9 mouse cellular contexts compared by ENCODE assay signal in genomic region chr15:26015979-26016665, GRCm38 (mm10). TPM values are rescaled to one million over a fixed set of nuclear protein-coding genes. Genes with fewer than 3 reads are reported as not detected.
DNase-seq lines count a peak whose midpoint lies in the region; ATAC-seq and TF ChIP-seq lines count a peak whose summit lies in the region.
"Had no signal": no experiment of that assay in that cellular context is flagged by ENCODE, and none has a peak within 500 bp of the region (broad histone marks: within the 10 kb centered on the region; RNA-seq: fewer than 3 reads in every experiment).

No protein-coding gene starts in this region.

- TF ChIP-seq POLR2A in CH12.LX (IDR thresholded peaks at IDR 0.05; ENCODE audit: low read depth, low read length), result peak; percentile 32; the same call in 1 of the 2 replicates
- no peak for TF ChIP-seq POLR2A in brain, embryonic 14.5 days (IDR thresholded peaks at IDR 0.05; ENCODE audit: borderline replicate concordance, extremely low read depth, insufficient read depth, insufficient read length, poor library complexity, severe bottlenecking)

- TF ChIP-seq RAD21 in CH12.LX (IDR thresholded peaks at IDR 0.05; ENCODE audit: low read depth, low read length), result no peak; the same call in none of the 2 replicates

- TF ChIP-seq EP300 in CH12.LX (IDR thresholded peaks at IDR 0.05; ENCODE audit: low read length), result peak; percentile 97

- peak overlapping the region; percentile 65 for H3K4me2 ChIP-seq in CH12.LX (ENCODE audit: insufficient read depth, low read depth, poor library complexity, severe bottlenecking)
- no peak overlapping the region for H3K4me2 ChIP-seq in midbrain, embryonic 12.5 days (replicated peaks)
- H3K4me2 ChIP-seq: heart, embryonic 15.5 days had no signal

- intact Hi-C loops in left cerebral cortex, adult 2 months (cut with DNase I), result no loop called here

- WGBS in midbrain, embryonic 12.5 days, result 58% methylated on average over 14 of the region's 14 CpGs

- H3K36me3 ChIP-seq in CH12.LX (replicated peaks in 1 of 2; ENCODE audit: control insufficient read depth in 1 of 2, insufficient read depth in 1 of 2, low read length in 1 of 2), result no peaks in the 10 kb centered on the region
- no peaks in the 10 kb centered on the region for H3K36me3 ChIP-seq in midbrain, embryonic 12.5 days
- H3K36me3 ChIP-seq: heart, embryonic 15.5 days had no signal

- H3K4me1 ChIP-seq in CH12.LX (ENCODE audit: control insufficient read depth in 1 of 2, insufficient read depth in 2 of 2), result peaks cover 5 to 25% of the 10 kb centered on the region in 2 experiments; a peak in 3 of 4 replicates
- H3K4me1 ChIP-seq in midbrain, embryonic 12.5 days, result no peaks in the 10 kb centered on the region

- H3K27ac ChIP-seq in CH12.LX (ENCODE audit: insufficient read depth, low read depth), result no peak overlapping the region
- H3K27ac ChIP-seq in midbrain, embryonic 12.5 days (replicated peaks), result no peak overlapping the region
- H3K27ac ChIP-seq in left cerebral cortex, adult 2 months, result no peak overlapping the region
- H3K27ac ChIP-seq: heart, embryonic 15.5 days had no signal

- DNase-seq in CH12.LX (ENCODE audit: extremely low read depth), result peak; percentile 97
- peak; percentile 43 for DNase-seq in brain, embryonic 14.5 days (ENCODE audit: low read depth)
- DNase-seq in kidney, adult 18-20 months, result peak; percentile 12
- DNase-seq in right cerebral cortex, adult 2 months (ENCODE audit: low spot score in 2 of 2), result no peak
- DNase-seq in frontal cortex, postnatal 25 days (ENCODE audit: low spot score in 2 of 2), result no peak
- DNase-seq in left cerebral cortex, adult 2 months (ENCODE audit: extremely low spot score in 1 of 2, low spot score in 2 of 2), result no peak

- ATAC-seq in midbrain, embryonic 12.5 days (ENCODE audit: low FRiP score, low read depth), result peak; percentile 82
- ATAC-seq in activated CD4-positive, CD25-positive, alpha-beta regulatory T cell, adult 4 months, result no peak

- H3K79me2 ChIP-seq in CH12.LX (replicated peaks; ENCODE audit: control insufficient read depth, extremely low read depth, insufficient read depth, poor library complexity, severe bottlenecking), result no peaks in the 10 kb centered on the region

- H3K27me3 ChIP-seq in CH12.LX (replicated peaks), result no peaks in the 10 kb centered on the region
- H3K27me3 ChIP-seq in midbrain, embryonic 12.5 days, result no peaks in the 10 kb centered on the region
- H3K27me3 ChIP-seq: heart, embryonic 15.5 days had no signal

- no peak for TF ChIP-seq CTCF in CH12.LX (conservative IDR thresholded peaks at IDR 0.05 in 1 of 2, IDR thresholded peaks at IDR 0.05 in 1 of 2; ENCODE audit: low read depth in 2 of 2, low read length in 2 of 2)
- TF ChIP-seq CTCF in brain, embryonic 14.5 days (IDR thresholded peaks at IDR 0.05; ENCODE audit: borderline replicate concordance, extremely low read depth, insufficient read depth, insufficient read length), result no peak
- no peak for TF ChIP-seq CTCF in left cerebral cortex, adult 2 months (IDR thresholded peaks at IDR 0.05)

- dilution Hi-C loops in CH12.LX (cut with MboI; ENCODE audit: extremely low pct_ligation_motif_present, extremely low pct_unique_long_range_greater_than_20kb, low sequenced_read_pairs), result no loop called here

- in situ Hi-C loops in CH12.LX (cut with MboI; ENCODE audit: low pct_ligation_motif_present, low pct_unique_long_range_greater_than_20kb, low sequenced_read_pairs), result loop anchor here (10.0 kb wide), 1 partner anchor 309 kb away; no protein-coding TSS in a partner anchor

- peak overlapping the region; percentile 31; the same call in 1 of the 2 replicates for H3K9ac ChIP-seq in CH12.LX (ENCODE audit: insufficient read depth, low read depth)
- H3K9ac ChIP-seq in midbrain, embryonic 12.5 days (replicated peaks), result no peak overlapping the region
- H3K9ac ChIP-seq: heart, embryonic 15.5 days had no signal

- H3K4me3 ChIP-seq in CH12.LX (replicated peaks in 1 of 3; ENCODE audit: low read depth in 2 of 3, low read length in 2 of 3, poor library complexity in 1 of 3), result no peak overlapping the region
- H3K4me3 ChIP-seq in midbrain, embryonic 12.5 days, result no peak overlapping the region
- H3K4me3 ChIP-seq in left cerebral cortex, adult 2 months, result no peak overlapping the region
- H3K4me3 ChIP-seq: heart, embryonic 15.5 days had no signal

- H3K9me3 ChIP-seq in CH12.LX (replicated peaks; ENCODE audit: low read length), result no peaks in the 10 kb centered on the region
- no peaks in the 10 kb centered on the region for H3K9me3 ChIP-seq in midbrain, embryonic 12.5 days
- H3K9me3 ChIP-seq: heart, embryonic 15.5 days had no signal

TF ChIP-seq in CH12.LX, 34 proteins besides CTCF, POLR2A, EP300 and RAD21:
- TF ChIP-seq RCOR1 (conservative IDR thresholded peaks at IDR 0.05; ENCODE audit: low read depth, low read length), result peak; percentile 91
- TF ChIP-seq ZC3H11A (IDR thresholded peaks at IDR 0.05; ENCODE audit: low read depth, low read length), result no peak
- TF ChIP-seq BHLHE40 (IDR thresholded peaks at IDR 0.05; ENCODE audit: low read depth, low read length), result peak; percentile 78
- TF ChIP-seq TBP (conservative IDR thresholded peaks at IDR 0.05; ENCODE audit: low read depth, low read length), result peak; percentile 45; the same call in 1 of the 2 replicates
- TF ChIP-seq MEF2A (IDR thresholded peaks at IDR 0.05; ENCODE audit: borderline replicate concordance, low read depth, low read length), result peak; percentile 80
- TF ChIP-seq SMC3 (IDR thresholded peaks at IDR 0.05; ENCODE audit: low read depth, low read length), result peak; percentile 22; the same call in 1 of the 2 replicates
- peak; percentile 76 for TF ChIP-seq KAT2A (IDR thresholded peaks at IDR 0.05; ENCODE audit: insufficient replicate concordance, low read length)
- no peak for TF ChIP-seq CHD1 (IDR thresholded peaks at IDR 0.05; ENCODE audit: low read depth, low read length)
- TF ChIP-seq IRF4 (IDR thresholded peaks at IDR 0.05; ENCODE audit: low read depth, low read length), result peak; percentile 92
- peak; percentile 71 for TF ChIP-seq CHD2 (IDR thresholded peaks at IDR 0.05; ENCODE audit: low read length)
- peak; percentile 88 for TF ChIP-seq ETS1 (conservative IDR thresholded peaks at IDR 0.05; ENCODE audit: low read depth, low read length)
- TF ChIP-seq MAZ (IDR thresholded peaks at IDR 0.05; ENCODE audit: low read depth, low read length), result no peak
- 0 out of 2 replicates have a peak, but pooled peaks have one; percentile 6 for TF ChIP-seq JUN (IDR thresholded peaks at IDR 0.05; ENCODE audit: insufficient read depth, low read depth, low read length)
- TF ChIP-seq E2F4 (IDR thresholded peaks at IDR 0.05; ENCODE audit: insufficient replicate concordance, low read depth, low read length), result no peak
- peak; percentile 80; the same call in 1 of the 2 replicates for TF ChIP-seq SIN3A (IDR thresholded peaks at IDR 0.05; ENCODE audit: low read length)
- no peak for TF ChIP-seq ZMIZ1 (IDR thresholded peaks at IDR 0.05; ENCODE audit: low read depth, low read length)
- TF ChIP-seq MYC (IDR thresholded peaks at IDR 0.05; ENCODE audit: low read depth, low read length), result peak; percentile 62; the same call in 1 of the 2 replicates
- TF ChIP-seq JUND (conservative IDR thresholded peaks at IDR 0.05; ENCODE audit: low read depth, low read length), result no peak; the same call in 1 of the 2 replicates
- TF ChIP-seq MAFK (IDR thresholded peaks at IDR 0.05; ENCODE audit: insufficient replicate concordance, low read length), result peak; percentile 72
- no peak for TF ChIP-seq GABPA (IDR thresholded peaks at IDR 0.05; ENCODE audit: insufficient replicate concordance, low read depth, low read length)
- TF ChIP-seq ZNF384 (IDR thresholded peaks at IDR 0.05; ENCODE audit: low read depth, low read length), result peak; percentile 79
- peak; percentile 74; the same call in 1 of the 2 replicates for TF ChIP-seq MAX (IDR thresholded peaks at IDR 0.05; ENCODE audit: low read length)
- peak; percentile 82 for TF ChIP-seq ELF1 (IDR thresholded peaks at IDR 0.05; ENCODE audit: low read depth, low read length)
- TF ChIP-seq POLR2AphosphoS2 (IDR thresholded peaks at IDR 0.05; ENCODE audit: low read depth, low read length), result no peak
- no peak for TF ChIP-seq PAX5 (IDR thresholded peaks at IDR 0.05; ENCODE audit: low read length)
- TF ChIP-seq NELFE (IDR thresholded peaks at IDR 0.05; ENCODE audit: low read depth, low read length), result peak; percentile 30; the same call in 1 of the 2 replicates
- no peak for TF ChIP-seq USF2 (conservative IDR thresholded peaks at IDR 0.05; ENCODE audit: low read depth, low read length)
- TF ChIP-seq USF1 (IDR thresholded peaks at IDR 0.05; ENCODE audit: low read depth, low read length), result no peak
- peak; percentile 34; the same call in 1 of the 2 replicates for TF ChIP-seq HCFC1 (IDR thresholded peaks at IDR 0.05; ENCODE audit: low read depth, low read length)
- no peak for TF ChIP-seq ZKSCAN1 (IDR thresholded peaks at IDR 0.05; ENCODE audit: borderline replicate concordance, low read depth, low read length)
- peak; percentile 91 for TF ChIP-seq TCF12 (IDR thresholded peaks at IDR 0.05; ENCODE audit: low read depth, low read length)
- no peak for TF ChIP-seq NRF1 (IDR thresholded peaks at IDR 0.05; ENCODE audit: low read depth, low read length)
- TF ChIP-seq MXI1 (IDR thresholded peaks at IDR 0.05; ENCODE audit: low read depth, low read length), result peak; percentile 65; the same call in 1 of the 2 replicates
- TF ChIP-seq UBTF (IDR thresholded peaks at IDR 0.05; ENCODE audit: low read depth, low read length), result no peak

RNA-seq across cellular contexts. Expression of gene Zfp622, which starts 32.0 kb away (rescaled TPM):
- total RNA-seq in CH12.LX (2012; rRNA removed) (63.7 and 65.6 TPM in 2 replicates), CH12.LX (2014; rRNA removed) (84.3 and 85.9 TPM in 2 replicates)
- 146 and 156 TPM in 2 replicates for polyA plus RNA-seq in CH12.LX (2012; ENCODE audit: insufficient read length, low read depth)
- 26.8 and 29.1 TPM in 2 replicates for polyA plus RNA-seq in brain, embryonic 14.5 days (2012; rRNA removed)
- polyA plus RNA-seq in midbrain, embryonic 12.5 days (2016; fragmentation: Nextera tagmentation; extraction: Ambion mirVana), result 35.3 and 40.5 TPM in 2 replicates
- 10 to 100 TPM; 47.7 to 52.4 TPM for total RNA-seq in left cerebral cortex, adult 2 months (2021)
- 10 to 100 TPM in 1 of 2 experiments, 1 to 10 TPM in 1; 8.8 to 15.9 TPM for polyA plus RNA-seq in activated CD4-positive, CD25-positive, alpha-beta regulatory T cell, adult 4 months (2017; shearing (Covaris generic))

Comparison
In these comparisons a context has a peak if more than half of its experiments do, and no peak if none do; other contexts are left out.
1. DNase-seq: peak in CH12.LX (single experiment), brain, embryonic 14.5 days (single experiment) and kidney, adult 18-20 months (single experiment); none in right cerebral cortex, adult 2 months (0 of 2), frontal cortex, postnatal 25 days (0 of 2) and left cerebral cortex, adult 2 months (0 of 2).